Mouse (Mus musculus) neural tube, embryonic 10.5 days (tissue): ENCODE measurements around the gene Gemin6.
"Not testable (repeated sequence)": the region's sequence is repeated elsewhere in the genome, so short reads cannot be mapped to it uniquely, and the experiment has no call there.

ENCODE experiments used
- DNase-seq: peaks from one replicate; pipeline ENCODE4 v3.0.0-alpha.2; 2017; ENCODE audit warnings: low spot score; ENCODE audit errors: extremely low spot score

Gene Gemin6

DNA sequence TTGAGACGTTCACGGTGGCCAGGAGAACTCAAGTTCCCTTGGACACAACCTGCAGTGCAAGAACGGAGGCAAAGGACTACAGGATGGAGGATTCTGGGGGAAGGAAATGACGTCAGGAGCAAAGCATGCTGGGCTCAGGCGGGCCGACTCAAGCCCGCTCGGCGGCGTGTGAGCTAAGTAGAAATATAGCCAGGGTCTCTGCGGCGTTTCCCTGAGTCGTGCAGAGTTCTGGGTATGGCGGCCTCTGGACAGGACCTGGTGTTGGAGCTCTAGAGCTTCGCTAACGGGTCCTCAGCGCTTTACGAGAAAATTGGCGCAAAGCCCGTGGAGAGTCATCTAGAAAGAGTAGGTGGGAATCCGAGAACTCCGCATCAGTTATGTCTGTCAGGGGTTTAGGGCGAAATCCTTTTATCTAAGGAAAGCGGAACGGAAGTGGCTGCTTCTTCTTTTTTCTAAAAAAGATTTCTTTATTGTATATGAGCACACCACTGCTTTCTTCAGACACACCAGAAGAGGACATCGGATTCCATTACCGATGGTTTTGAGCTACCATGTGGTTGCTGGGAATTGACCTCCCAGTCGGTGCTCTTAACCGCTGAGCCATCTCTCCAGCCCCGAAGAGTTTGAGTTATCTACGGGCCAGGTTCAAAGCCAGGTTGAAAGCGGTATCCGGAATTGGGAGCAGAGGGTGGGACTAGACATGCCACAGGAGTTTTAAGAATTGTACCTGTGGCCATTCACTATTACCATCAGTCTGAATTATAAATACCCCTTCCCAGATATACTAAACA is at the start of gene Gemin6:
Gemin6 (plus strand) TSS at position 116 of the 791 bp plus-strand sequence.
- DNase-seq, result peak; percentile 85

DNA sequence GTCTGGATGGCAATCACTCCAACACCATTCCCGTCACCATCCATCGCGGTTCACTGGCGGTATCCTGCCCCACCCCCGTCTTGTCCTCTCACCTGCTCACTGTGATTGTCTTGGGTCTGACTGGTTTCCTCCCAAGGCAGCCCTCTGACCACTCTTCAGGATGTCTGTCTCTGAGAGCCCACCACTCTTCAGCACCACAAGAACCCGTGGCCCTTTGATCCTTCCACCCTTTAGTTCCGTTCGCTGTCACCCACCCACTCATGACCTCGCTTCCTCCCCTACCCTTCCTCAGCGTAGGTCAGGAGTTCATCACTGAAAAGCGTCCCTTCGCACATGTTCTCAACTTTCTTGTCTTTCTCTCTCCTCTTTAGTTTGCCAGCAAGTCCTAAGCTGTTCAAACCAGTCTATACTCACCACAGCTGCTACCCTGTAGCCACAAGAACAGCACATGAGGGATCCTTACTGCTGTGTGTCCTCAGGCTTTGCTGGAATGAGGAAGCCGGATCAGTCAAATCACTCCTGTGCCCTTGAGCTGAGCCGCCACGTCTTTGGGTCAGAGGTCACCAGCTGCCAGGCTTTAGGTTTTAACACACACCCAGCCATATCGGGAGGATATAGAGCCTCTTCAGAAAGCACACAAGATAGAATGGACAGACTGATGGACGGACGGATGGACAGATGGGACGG is 49.4 kb upstream of the Gemin6 start:
- peak; percentile 22 for DNase-seq

DNA sequence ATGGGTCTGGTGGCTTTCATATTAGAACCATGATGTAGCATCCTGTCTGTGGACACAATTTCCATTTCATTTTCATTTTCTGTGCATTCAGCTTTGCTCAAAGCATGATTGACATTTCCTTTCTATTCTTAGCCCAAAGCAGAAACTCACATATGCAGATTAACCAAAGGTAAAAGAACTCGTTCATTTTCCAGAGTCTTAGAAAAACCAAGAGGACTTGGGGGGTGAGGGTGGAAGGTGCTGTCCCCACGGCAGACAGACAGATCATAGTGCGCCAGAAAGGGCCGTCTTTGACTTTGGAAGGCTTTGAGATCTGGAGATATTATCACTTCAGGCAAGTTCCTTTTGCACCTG is 48.9 kb upstream of the Gemin6 start:
- no peak for DNase-seq

DNA sequence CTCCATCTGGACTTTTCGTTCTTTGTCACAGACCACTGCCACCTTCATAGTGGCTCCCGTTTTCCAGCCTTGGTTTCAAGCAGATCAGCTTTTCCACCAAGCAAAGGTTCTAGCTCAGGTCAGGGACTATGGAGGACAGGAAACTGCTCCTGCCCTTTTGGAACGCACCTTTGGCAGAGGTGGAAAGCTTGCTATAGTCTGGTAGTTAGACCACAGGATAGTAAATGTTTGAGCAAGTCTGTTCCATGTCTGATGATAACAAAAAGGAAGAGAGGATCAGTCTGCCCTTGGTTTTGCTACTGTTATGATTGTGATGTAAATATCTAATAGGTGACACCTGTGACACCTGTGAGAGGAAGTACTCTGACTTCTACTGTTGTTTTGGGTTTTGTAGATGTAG is 48.3 kb upstream of the Gemin6 start:
- DNase-seq, result no peak

DNA sequence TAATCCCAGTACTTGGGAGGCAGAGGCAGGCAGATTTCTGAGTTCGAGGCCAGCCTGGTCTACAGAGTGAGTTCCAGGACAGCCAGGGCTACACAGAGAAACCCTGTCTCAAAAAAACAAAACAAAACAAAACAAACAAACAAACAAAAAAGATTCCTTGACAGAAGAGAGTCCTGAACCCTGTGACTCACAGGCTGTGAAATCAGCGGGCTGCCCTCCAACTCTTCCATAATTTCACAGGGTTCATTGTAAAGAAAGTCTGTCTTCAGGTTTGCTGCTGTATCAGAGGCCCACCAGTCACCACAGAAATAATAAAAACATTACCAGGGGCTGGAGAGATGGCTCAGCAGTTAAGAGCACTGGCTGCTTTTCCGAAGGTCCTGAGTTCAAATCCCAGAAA is 45.4 kb upstream of the Gemin6 start:
- not testable (repeated sequence) for DNase-seq

DNA sequence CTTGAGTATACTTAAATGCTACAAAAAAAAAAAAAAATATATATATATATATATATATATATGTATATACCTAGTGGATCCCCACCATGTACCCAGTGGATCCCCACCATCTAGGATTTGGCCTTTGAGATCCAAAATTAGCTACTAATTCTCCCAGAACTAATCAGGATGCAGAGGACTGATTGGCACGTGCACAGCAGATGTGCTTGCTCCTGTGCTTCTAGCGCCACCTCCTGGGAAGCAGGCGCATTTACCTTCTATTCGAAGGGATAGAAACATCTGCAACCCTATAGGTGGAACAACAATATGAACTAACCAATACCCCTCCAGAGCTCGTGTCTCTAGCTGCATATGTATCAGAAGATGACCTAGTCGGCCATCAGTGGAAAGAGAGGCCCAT is 44.3 kb upstream of the Gemin6 start:
- DNase-seq, result peak; percentile 69

DNA sequence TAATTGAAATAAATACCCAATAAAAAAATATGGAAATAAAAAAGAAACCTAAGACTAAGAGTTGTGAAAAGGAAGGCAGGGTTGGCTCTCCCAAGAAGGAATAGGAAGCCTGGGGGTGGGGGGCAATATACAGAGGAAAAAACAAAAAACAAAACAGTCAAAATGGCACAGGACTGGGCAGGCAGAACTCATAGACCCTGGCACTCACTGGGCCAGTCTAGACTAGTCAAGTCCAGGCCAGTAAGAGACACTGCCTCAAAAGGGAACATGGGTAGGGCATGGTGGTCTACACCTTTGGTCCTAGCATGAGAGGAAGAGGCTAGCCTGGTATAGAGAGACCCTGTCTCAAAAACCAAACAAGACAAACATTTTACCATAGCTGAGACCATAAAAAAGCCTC is 43.8 kb upstream of the Gemin6 start:
- no peak for DNase-seq

DNA sequence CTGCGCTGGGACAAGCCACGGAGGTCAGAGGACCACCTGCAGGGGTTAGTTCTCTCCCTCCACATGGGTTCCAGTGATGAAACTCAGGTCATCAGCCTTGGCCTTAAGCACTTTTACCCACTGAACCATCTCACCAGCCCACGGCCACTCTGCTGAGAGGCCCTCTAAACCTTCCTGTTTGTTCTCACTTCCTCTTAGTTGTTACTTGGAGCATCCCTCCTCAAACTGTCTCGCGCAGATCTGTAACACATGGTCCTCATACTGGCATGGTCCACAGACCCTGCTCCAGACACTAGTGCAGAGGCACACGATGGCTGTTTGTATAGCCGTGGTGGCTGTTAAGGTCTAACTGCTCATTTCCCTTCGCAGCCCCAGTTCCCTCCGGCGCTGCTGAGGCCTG is 40.6 kb upstream of the Gemin6 start:
- DNase-seq, result no peak

DNA sequence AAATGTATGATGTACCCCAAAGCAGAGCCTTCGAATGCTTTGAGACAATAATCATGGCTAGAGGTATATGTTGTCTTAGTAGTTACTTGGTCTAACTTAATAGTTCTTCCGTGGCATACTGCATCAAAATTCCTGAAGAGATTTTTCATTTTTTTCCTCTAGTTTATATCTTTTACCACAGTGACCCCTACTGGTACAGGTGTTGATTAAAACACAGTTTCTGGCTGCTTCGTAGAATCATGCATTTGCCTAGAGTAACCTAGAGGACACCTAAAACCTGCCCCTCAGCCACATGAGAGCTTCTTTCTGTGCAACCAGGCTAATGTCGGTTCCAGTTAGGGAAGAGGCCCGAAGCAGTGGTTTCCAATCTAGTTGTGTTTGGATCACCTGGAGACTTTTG is 31.2 kb upstream of the Gemin6 start:
- DNase-seq, result no peak

DNA sequence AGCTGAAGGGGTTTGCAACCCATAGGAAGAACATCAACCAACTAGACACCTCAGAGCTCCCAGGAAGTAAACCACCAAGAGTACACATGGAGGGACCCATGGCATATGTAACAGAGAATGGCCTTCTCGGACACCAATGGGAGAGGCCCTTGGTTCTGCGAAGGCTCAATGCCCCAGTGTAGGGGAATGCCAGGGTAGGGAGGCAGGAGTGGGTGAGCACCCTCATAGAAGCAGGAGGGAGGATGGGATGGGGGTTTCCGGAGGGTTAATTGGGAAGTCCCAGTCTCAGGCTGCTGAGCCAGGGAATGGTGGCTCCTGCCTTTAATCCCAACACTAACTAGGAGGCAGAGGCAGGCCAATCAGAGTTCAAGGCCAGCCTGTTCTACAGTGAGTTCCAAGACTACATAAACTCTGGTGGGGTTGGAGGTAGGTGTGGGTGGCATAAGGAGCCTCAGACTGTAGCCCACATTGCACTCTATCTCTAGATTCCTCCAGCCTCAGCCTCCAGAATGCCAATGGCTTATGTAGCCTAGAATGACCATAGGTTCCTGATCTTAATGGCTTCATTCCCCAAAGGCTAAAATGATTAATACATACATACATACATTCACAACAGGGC is 25.0 kb upstream of the Gemin6 start:
- DNase-seq, result no peak

DNA sequence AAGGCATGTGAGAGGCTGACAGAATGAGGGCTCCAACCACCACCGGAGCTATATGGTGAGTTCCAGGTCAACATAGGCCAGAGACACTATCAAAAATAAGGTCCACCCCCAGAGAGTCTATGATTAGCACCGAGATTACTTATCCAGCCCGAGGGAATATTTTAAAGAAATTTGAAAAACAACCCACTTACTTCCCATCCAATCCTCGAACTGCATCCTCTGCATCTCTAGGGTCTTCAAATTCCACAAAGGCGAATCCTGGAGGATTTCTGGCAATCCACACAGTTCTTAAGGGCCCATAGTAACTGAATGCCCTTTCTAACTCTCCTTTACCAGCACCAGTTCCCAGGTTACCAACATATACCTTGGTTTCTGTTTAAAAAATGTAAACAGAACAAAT is 18.6 kb upstream of the Gemin6 start:
- no peak for DNase-seq

DNA sequence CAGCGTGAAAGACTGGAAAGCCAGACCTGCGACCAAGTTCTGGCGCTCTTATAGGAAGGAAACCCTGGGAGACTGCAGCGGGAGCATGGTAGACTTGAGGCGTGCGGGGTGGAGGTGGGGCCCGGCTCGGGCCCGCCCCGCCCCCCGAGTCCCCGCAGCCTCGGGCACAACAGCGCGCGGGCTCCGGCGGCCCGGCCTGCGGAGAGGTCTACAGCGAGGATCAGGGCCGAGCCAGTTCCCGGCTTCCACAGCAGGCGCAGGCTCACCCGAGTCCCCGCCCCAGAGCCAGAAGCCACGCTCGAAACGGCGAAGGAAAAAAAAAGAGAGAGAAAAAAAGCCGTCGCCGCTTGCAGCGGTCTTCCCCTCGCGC is 18.0 kb upstream of the Gemin6 start:
- DNase-seq, result peak; percentile 61

DNA sequence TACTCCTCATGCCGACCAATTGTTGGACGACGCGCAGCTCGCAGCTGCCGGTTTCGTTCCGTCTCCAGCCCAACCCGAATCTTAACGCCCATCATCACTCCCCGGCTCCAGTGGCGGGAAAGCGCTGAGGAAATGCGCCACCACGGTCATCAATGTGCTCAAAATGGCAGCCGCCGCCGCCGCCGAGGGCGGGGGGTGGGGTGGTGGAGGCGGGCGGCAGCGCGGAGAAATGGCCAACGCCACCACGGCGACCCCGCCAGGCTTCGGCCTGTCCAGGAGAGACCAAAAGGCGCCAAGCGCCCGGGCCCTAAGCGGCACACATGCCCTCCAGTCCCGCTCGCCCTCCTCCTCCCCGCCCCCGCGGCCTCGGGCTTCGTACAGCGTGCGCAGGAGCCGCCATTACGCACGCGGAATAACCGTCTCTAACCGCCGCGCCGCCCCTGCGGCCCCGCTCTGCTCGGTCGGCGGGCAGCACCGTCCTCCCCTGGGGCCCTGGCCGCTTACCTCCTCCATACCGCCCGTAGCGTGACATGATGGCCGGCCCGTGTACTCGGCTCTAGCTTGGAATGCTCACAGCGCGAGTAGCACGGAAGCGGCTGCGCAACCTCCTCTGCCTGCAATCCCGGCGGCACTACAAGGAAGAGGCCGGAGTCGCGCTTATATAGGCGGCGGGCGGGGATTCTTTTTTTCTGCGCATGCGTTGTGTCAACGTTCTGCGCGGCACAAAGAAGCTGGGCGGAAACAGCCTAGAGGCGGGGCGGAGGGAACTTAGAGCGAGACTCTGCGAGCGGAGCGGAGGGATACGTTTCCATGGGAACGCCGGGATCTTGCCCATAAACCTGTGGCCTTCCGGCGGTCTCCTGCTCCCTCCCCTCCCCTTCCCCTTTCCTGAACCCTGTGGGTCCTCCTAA is 17.3 kb upstream of the Gemin6 start, which contains the start of the genes Srsf7 and Ttc39d:
Srsf7 (minus strand) TSS at position 637 of the 911 bp plus-strand sequence.
Ttc39d (plus strand) TSS at position 790 of the 911 bp plus-strand sequence.
- DNase-seq, result peak; percentile 99

DNA sequence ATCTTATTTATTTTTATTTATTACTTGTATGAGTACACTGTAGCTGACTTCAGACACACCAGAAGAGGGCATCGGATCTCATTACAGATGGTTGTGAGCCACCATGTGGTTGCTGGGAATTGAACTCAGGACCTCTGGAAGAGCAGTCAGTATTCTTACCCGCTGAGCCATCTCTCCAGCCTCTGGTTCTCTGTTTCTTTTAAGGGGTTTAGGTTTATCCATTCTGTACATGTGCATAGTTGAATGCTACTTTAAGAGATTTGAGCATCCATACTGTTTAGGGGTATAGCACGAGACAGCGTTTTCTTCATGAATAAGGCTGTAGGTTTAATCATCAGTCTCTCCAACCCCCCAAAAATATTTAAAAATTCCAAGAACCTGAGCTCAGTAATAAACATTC is 10.2 kb upstream of the Gemin6 start:
- not testable (repeated sequence) for DNase-seq

DNA sequence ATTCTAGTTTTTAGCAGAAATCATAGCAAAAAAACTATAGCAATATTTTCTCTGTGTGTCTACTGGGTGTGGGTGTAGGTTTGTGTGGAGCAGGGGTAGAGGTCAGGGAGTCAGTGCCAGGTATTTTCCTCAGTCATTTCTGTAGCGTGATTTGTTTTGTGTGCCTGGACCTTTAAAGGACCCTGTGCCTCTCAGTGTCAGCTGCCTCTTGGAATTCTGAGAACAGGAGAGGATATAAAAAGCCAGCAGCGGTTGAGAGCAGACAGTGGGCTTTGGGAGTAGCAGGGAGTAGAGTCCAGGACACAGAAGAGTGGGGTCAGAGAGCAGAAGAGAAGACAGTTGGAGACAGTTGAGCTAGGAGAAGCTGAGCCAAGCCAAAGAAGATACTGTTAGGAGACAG is 4.1 kb upstream of the Gemin6 start:
- no peak for DNase-seq

DNA sequence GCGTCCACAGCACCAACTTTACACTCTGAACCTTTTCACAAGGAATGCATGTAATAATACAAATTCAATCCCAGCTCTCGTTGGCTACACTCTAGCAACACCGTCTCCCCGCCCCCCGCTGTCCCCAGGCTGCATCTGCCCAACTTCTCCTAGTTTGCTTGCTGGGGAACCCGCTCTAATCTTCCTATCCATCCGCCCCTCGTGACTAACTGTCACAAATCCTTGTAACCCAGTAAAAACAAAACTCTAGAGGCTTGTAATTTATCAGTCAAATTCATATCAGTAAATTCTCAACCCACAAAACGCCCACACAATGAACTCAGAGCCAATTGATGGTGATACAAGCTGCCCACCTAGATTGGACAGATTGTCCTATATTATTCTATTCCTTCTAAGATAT is 3.0 kb upstream of the Gemin6 start:
- no peak for DNase-seq

DNA sequence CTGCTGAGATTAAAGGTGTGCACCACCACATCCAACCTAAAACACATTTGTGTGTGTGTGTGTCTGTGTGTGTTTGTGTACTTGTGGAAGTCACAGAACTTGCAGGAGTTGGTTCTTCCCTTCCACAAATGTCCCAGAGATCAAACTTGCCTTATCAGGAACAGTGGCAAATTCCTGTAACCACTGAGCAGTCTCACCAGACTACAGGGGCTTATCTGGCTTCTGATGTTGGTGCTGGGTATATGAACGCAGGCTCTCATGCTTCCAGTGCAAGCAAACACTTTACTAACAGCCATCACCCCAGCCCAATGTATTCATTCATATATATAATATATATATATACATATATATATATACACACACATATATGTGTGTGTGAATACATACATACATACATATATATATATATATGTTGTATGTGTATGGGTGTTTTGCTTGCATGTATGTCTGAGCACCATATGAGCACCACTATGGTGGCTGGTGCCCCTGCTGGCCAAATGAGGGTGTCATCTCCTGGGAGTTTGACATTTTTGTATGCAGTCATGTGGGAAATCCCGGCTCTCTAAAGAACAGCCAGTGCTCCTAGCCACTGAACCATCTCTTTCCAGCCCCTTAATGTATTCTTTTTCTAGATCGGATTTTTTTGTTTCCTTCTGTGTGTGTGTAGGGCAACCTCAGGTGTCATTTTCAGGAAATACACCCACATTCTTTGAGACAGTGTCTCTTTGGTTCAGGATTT is 2.2 kb upstream of the Gemin6 start:
- DNase-seq, result no peak

DNA sequence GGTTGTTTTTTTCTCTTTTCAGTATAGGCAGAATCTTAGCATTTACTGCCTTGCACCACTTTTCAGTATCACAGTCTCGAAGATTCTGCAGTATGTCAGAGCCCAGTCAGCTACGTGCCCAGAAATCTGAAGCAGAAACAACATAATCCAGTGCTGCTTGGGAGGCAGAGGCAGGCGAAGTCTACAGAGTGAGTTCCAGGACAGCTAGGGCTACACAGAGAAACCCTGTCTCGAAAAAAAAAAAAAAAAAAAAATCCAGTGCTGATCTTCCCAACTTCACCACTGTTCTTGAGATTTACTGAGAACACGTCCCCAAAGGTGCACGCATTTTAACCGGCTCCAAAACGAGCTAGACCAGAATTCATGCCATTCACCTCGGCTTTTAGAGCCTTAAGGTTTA is 412 bp upstream of the Gemin6 start:
- DNase-seq, result no peak

DNA sequence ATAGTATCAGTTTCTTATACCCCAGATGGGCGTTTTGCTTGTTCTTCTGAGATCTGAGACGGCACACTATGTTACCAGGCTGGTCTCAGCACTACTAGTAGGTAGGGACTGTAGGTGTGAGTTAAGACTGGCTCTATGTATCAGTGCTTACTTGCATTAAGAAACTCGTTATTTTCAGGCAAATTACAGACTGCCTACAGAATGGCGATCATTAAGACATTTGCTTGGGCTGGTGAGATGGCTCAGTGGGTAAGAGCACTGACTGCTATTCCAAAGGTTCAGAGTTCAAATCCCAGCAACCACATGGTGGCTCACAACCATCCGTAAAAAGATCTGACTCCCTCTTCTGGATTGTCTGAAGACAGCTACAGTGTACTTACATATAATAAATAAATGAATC is 901 bp downstream of the Gemin6 start:
- DNase-seq, result not testable (repeated sequence)

DNA sequence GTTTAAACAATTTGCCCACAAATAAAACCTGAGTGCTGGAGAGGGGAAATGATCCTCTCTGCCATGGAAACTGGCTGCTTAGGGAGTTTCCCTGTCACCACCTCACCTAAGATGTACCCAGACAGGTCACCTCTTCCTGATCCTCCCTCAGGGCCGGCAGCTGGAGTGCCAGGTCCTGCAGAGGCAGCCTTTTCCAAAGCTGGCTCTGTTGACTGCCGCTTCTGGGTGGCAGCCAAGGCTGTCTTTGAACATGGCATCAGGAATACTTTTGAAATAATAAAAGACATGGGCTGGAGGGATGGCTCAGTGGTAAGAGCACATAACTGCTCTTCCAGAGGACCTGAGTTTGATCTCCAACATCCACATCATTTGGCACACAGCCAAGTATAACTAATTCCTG is 5.2 kb downstream of the Gemin6 start:
- no peak for DNase-seq

DNA sequence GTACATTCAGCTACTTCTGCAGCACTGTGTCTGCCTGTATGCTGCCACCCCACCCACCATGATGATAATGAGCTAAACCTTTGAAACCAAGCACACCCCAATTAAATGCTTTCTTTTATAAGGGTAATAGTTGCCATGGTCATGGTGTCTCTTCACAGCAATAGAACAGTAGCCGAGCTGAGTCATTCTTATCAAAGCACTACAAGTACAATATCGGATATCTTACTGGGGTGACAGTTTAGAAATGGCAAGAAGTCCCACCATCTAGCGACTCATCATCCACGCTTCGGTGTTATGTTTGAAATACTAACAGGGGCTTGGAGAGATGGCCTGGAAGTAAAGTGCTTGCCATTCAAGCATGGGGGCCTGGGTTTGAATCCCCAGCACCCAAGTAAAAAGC is 9.6 kb downstream of the Gemin6 start:
- no peak for DNase-seq
